Mouse (Mus musculus) ovary, adult 2 months (tissue): Measurements from ENCODE around the gene Olfr576. TPM values are rescaled to one million over a fixed set of nuclear protein-coding genes. Genes with fewer than 3 reads are reported as not detected.

Experiments
- polyA plus RNA-seq: library from polyadenylated mRNA; depleted of rRNA; stranded (reverse); fragments of >200 nt; gene quantifications from 2 replicates; pipeline ENCODE4 v1.2.3, GENCODE M21; 2012; rRNA removed

Gene Olfr576
- not detected in 2 replicates for polyA plus RNA-seq

DNA sequence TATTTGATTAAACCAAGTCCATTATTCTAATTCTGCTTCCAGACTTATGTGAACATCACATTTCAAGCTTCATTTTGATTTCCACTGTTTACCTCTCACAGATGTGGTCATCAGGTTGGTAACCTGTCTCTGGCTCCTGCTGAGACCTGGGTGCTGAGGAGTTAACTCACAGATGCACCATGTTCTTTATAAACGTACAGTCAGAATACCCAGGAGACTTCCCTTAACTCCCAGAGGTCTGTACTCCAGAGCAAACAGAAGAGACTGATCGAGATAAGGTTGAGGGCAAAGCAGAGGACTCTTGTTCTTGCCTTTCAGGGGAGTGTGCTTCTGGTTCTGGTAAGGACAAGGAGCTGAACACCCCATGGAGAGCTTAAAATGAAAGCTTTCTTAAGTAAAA is at the start of gene Olfr576:
TSS of gene Olfr576 (plus strand) at position 301 of the 400 bp plus-strand sequence.

DNA sequence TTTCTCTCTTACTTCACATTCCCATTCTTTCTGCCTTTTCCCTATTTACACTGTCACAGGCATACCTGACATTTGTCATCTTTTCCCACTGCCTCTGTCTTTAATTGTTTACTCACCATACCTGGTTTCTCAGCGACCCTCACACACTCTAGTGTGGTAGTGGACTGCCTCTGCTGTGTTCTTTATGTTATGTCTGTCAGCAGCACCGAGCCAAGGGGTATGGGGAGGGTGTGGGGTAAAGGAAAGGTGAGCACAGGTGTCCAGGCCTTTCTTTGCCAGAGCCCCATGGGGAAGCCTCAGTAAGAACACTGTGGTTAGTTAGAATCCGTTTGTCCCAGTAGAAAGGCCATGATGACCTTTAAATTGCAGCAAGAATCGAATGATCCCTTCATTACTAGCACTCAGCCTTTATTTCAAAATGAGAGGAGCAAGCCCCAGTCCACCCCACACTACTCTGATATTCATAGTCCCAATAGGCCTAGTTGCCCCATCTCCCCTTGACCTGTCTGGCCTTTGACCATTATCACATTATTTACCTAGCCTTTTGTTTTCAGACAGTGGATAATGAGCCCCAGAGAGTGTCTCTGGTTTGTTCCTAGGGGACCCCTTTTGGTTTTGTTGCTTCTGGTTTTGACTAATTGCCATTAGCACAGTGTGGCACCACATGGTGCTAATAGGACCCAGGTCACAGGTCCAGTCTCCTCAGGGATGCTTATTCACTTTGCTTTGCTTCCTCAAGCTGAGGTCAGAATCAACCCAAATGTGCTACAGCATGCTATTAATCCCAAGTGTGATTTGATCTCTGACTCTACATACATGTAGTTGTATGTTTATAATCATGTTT is 45.2 kb upstream of the Olfr576 start, which contains the start of gene Olfr571:
TSS of gene Olfr571 (minus strand) at position 505 of the 844 bp plus-strand sequence.

GRCm38 (mm10) chr7:102924109-102924508 is 38.4 kb upstream of the Olfr576 start, which contains the start of gene Olfr572:
Gene Olfr572, plus strand, starts transcription at chr7:102924409.

GRCm38 (mm10) chr7:102942475-102942874 is 20.0 kb upstream of the Olfr576 start, which contains the start of gene Olfr573-ps1:
Gene Olfr573-ps1, minus strand, starts transcription at chr7:102942575.

GRCm38 (mm10) chr7:102948167-102948566 is 14.3 kb upstream of the Olfr576 start, which contains the start of gene Olfr574:
Gene Olfr574, plus strand, starts transcription at chr7:102948467.

DNA sequence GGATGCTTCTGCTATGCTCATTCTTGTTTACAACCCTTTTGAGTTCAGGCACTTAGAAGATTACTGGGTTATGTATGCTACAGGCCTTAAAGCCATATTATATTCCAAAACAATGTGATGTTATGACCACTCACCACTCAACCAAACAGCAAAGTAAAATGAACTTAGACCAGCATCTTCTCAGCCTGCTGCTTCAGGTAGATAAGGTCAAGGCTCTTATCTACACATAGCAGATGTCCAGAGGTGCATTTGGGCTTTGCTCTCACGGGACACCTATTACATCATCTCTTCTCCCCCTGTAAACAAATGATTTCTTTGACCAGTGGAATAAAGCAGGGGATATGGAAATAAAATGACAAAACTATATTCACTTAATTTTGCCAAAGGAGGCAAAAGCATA is 3.9 kb upstream of the Olfr576 start, which contains the start of gene Olfr575:
TSS of gene Olfr575 (minus strand) at position 183 of the 400 bp plus-strand sequence.

DNA sequence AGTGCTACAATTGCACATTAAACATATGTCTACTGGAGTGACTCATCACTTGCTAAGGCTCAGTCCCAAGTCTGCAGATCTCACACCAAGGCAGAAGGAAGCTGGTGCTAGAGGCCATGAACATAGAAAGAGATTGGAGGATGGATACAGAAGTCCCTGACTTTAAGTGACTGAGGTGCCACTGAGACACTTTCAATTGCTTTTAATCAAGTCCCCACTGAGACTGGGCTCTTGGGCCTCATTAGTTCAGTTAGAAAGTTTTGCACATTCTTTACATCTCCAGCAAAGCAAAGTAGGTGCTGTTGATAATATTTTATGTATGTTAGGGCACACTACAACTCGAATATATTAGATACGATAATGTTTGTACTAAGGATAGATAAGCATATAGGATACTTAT is 13.4 kb downstream of the Olfr576 start, which contains the start of gene Olfr577:
TSS of gene Olfr577 (minus strand) at position 101 of the 400 bp plus-strand sequence.

GRCm38 (mm10) chr7:102989224-102989623 is 26.8 kb downstream of the Olfr576 start, which contains the start of gene Olfr578:
Gene Olfr578, minus strand, starts transcription at chr7:102989324.

Other genes starting within 250 kb of the Olfr576 start
- not detected in 2 replicates for gene Olfr33, start 243.6 kb upstream of the Olfr576 start, polyA plus RNA-seq
- not detected in 2 replicates for gene Olfr559, start 235.2 kb upstream of the Olfr576 start, polyA plus RNA-seq
- gene Olfr560, start 203.3 kb upstream of the Olfr576 start, polyA plus RNA-seq: not detected in 2 replicates
- gene Olfr78, start 203.2 kb upstream of the Olfr576 start, polyA plus RNA-seq: 2.1 and 3.6 TPM in 2 replicates
- not detected in 2 replicates for gene Olfr561, start 191.4 kb upstream of the Olfr576 start, polyA plus RNA-seq
- gene Olfr564, start 159.2 kb upstream of the Olfr576 start, polyA plus RNA-seq: not detected in 2 replicates
- not detected in 2 replicates for gene Olfr566, start 103.9 kb upstream of the Olfr576 start, polyA plus RNA-seq
- gene Olfr568, start 85.5 kb upstream of the Olfr576 start, polyA plus RNA-seq: not detected in 2 replicates
- gene Olfr569, start 71.8 kb upstream of the Olfr576 start, polyA plus RNA-seq: not detected in 2 replicates
- gene Olfr570, start 68.1 kb upstream of the Olfr576 start, polyA plus RNA-seq: not detected in 2 replicates
- not detected in 2 replicates for gene Olfr571, start 45.1 kb upstream of the Olfr576 start, polyA plus RNA-seq
- not detected in 2 replicates for gene Olfr572, start 38.3 kb upstream of the Olfr576 start, polyA plus RNA-seq
- gene Olfr573-ps1, start 20.1 kb upstream of the Olfr576 start, polyA plus RNA-seq: not detected in 2 replicates
- gene Olfr574, start 14.2 kb upstream of the Olfr576 start, polyA plus RNA-seq: not detected in 2 replicates
- gene Olfr575, start 3.9 kb upstream of the Olfr576 start, polyA plus RNA-seq: not detected in 2 replicates
- gene Olfr577, start 13.3 kb downstream of the Olfr576 start, polyA plus RNA-seq: not detected in 2 replicates
- gene Olfr578, start 26.7 kb downstream of the Olfr576 start, polyA plus RNA-seq: not detected in 2 replicates
- not detected in 2 replicates for gene Olfr582, start 75.4 kb downstream of the Olfr576 start, polyA plus RNA-seq
- not detected in 2 replicates for gene Olfr583, start 88.6 kb downstream of the Olfr576 start, polyA plus RNA-seq
- gene Olfr584, start 119.2 kb downstream of the Olfr576 start, polyA plus RNA-seq: not detected in 2 replicates
- gene Olfr585, start 135.1 kb downstream of the Olfr576 start, polyA plus RNA-seq: not detected in 2 replicates
- not detected in 2 replicates for gene Olfr586, start 163.0 kb downstream of the Olfr576 start, polyA plus RNA-seq
- not detected in 2 replicates for gene Olfr588-ps1, start 178.2 kb downstream of the Olfr576 start, polyA plus RNA-seq
- not detected in 2 replicates for gene Olfr589, start 193.7 kb downstream of the Olfr576 start, polyA plus RNA-seq
- gene Olfr591, start 215.7 kb downstream of the Olfr576 start, polyA plus RNA-seq: not detected in 2 replicates
- not detected in 2 replicates for gene Olfr592, start 222.1 kb downstream of the Olfr576 start, polyA plus RNA-seq
- not detected in 2 replicates for gene Olfr593, start 249.2 kb downstream of the Olfr576 start, polyA plus RNA-seq